Mouse (Mus musculus): ENCODE results near the gene Luc7l3. TPM values are rescaled to one million over a fixed set of nuclear protein-coding genes. Genes with fewer than 3 reads are reported as not detected.

The Luc7l3 gene
- total and polyA plus RNA-seq, 3 experiments = 38.7 to 260 (median 238) TPM

DNA sequence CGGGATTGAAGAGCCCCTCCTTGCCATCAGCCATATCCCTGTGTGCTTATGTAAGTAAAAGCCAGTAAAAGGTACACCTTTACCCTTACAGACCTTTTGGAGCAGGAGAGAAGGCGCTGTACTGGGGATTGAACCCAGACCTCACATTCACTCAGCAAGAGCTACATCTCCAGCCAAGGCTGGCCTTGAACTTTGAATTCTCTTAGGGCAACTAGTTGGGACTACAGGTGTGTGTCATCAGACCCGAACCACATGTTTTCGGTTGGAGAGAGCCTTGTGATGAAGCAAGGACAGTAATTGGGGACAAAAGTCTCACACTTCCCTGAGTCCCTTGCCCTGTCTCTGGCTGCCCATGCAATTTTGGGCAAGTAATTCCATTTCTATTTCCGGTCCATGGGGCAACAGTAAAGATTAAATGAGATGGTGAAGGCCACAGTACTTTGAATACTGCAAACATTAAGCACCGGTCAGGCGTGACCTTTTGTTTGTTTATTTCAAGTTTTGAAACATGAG lies 25.3 kb upstream of the Luc7l3 start:
- no peak for ATAC-seq (ENCODE audit: extremely low read depth, insufficient number of reproducible peaks, low FRiP score, poor library complexity, severe bottlenecking)
- peaks cover 45% of the 10 kb centered on the region for H3K27me3 ChIP-seq (ENCODE audit: insufficient read depth, low read length)

GRCm38 (mm10) chr11:94346611-94347010 lies 24.8 kb upstream of the Luc7l3 start:
- H3K4me3 ChIP-seq (ENCODE audit: low read depth, low read length) = no peak overlapping the region
- DNase-seq (ENCODE audit: low spot score) (no peak), ATAC-seq (ENCODE audit: extremely low read depth, insufficient number of reproducible peaks, low FRiP score, poor library complexity, severe bottlenecking) (no peak)
- TF ChIP-seq POLR2AphosphoS5 (IDR thresholded peaks at IDR 0.05; ENCODE audit: insufficient replicate concordance, low read depth, low read length) = no peak
- no peak for TF ChIP-seq TAL1 (conservative IDR thresholded peaks at IDR 0.05; ENCODE audit: low read depth, low read length)
- no peak for TF ChIP-seq GATA1 (IDR thresholded peaks at IDR 0.05; ENCODE audit: borderline replicate concordance, low read length)
- TF ChIP-seq CTCF (IDR thresholded peaks at IDR 0.05; ENCODE audit: low read depth, low read length) = no peak
- no peak for TF ChIP-seq GATA2 (IDR thresholded peaks at IDR 0.05; ENCODE audit: borderline replicate concordance, low read depth, low read length)
- H3K4me1 ChIP-seq (ENCODE audit: insufficient read depth, low read depth, low read length) = no peaks in the 10 kb centered on the region
- peaks cover 40% of the 10 kb centered on the region for H3K27me3 ChIP-seq (ENCODE audit: insufficient read depth, low read length)
- H3K36me3 ChIP-seq (replicated peaks) = peaks cover 5% of the 10 kb centered on the region
- H3K9me3 ChIP-seq (replicated peaks) = no peaks in the 10 kb centered on the region

More for the DNA sequence above, 25.3 kb upstream of the Luc7l3 start:
- H3K9me3 ChIP-seq (replicated peaks) = no peaks in the 10 kb centered on the region
- no peak for TF ChIP-seq GATA1 (IDR thresholded peaks at IDR 0.05; ENCODE audit: borderline replicate concordance, low read length)
- TF ChIP-seq CTCF (IDR thresholded peaks at IDR 0.05; ENCODE audit: low read depth, low read length) = no peak
- TF ChIP-seq TAL1 (conservative IDR thresholded peaks at IDR 0.05; ENCODE audit: low read depth, low read length) = no peak
- TF ChIP-seq POLR2AphosphoS5 (IDR thresholded peaks at IDR 0.05; ENCODE audit: insufficient replicate concordance, low read depth, low read length) = no peak
- TF ChIP-seq GATA2 (IDR thresholded peaks at IDR 0.05; ENCODE audit: borderline replicate concordance, low read depth, low read length) = no peak
- DNase-seq (ENCODE audit: low spot score) = no peak
- peaks cover under 1% of the 10 kb centered on the region for H3K36me3 ChIP-seq (replicated peaks)
- H3K4me1 ChIP-seq (ENCODE audit: insufficient read depth, low read depth, low read length) = no peaks in the 10 kb centered on the region
- no peak overlapping the region for H3K4me3 ChIP-seq (ENCODE audit: low read depth, low read length)

- peaks cover 9% of the 10 kb centered on the region for H3K36me3 ChIP-seq (replicated peaks)
- peaks cover 37% of the 10 kb centered on the region for H3K27me3 ChIP-seq (ENCODE audit: insufficient read depth, low read length)
- no peak for TF ChIP-seq GATA1 (IDR thresholded peaks at IDR 0.05; ENCODE audit: borderline replicate concordance, low read length)
- no peak for TF ChIP-seq GATA2 (IDR thresholded peaks at IDR 0.05; ENCODE audit: borderline replicate concordance, low read depth, low read length)
- no peak for TF ChIP-seq POLR2AphosphoS5 (IDR thresholded peaks at IDR 0.05; ENCODE audit: insufficient replicate concordance, low read depth, low read length)
- no peak for TF ChIP-seq TAL1 (conservative IDR thresholded peaks at IDR 0.05; ENCODE audit: low read depth, low read length)
- no peak for TF ChIP-seq CTCF (IDR thresholded peaks at IDR 0.05; ENCODE audit: low read depth, low read length)
- no peaks in the 10 kb centered on the region for H3K4me1 ChIP-seq (ENCODE audit: insufficient read depth, low read depth, low read length)
- DNase-seq (ENCODE audit: low spot score) (no peak), ATAC-seq (ENCODE audit: extremely low read depth, insufficient number of reproducible peaks, low FRiP score, poor library complexity, severe bottlenecking) (no peak)
- no peaks in the 10 kb centered on the region for H3K9me3 ChIP-seq (replicated peaks)
- H3K4me3 ChIP-seq (ENCODE audit: low read depth, low read length) = no peak overlapping the region
Measured at GRCm38 (mm10) chr11:94345926-94346325, 24.1 kb upstream of the Luc7l3 start.

DNA sequence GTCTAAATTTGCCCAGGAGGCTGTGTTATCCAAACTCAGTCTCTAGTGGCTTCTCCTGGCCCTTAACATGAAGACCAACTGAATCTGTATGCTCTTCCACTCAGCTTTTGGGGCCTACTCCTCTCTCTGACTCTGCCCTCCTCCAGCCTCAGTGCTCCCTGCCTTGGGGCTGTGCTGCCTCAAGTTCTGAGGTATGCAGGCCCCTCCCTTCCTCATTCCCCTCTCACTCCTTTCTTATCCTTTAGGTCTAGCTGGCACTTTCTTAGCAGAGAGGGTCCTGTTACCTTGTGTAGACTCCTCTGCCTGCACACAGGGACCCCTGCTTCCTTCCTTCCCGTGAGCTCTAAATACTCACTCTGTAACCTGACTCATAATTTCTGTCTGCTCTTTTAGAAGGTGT lies 22.7 kb upstream of the Luc7l3 start:
- Histone ChIP-seq H3K36me3 (replicated peaks) (peaks cover 24% of the 10 kb centered on the region), H3K9me3 (replicated peaks) (no peaks in the 10 kb centered on the region), H3K4me3 (ENCODE audit: low read depth, low read length) (no peak overlapping the region), H3K27me3 (ENCODE audit: insufficient read depth, low read length) (peaks cover 33% of the 10 kb centered on the region), H3K4me1 (ENCODE audit: insufficient read depth, low read depth, low read length) (no peaks in the 10 kb centered on the region)
- TF ChIP-seq POLR2AphosphoS5 (IDR thresholded peaks at IDR 0.05; ENCODE audit: insufficient replicate concordance, low read depth, low read length) = no peak
- TF ChIP-seq GATA2 (IDR thresholded peaks at IDR 0.05; ENCODE audit: borderline replicate concordance, low read depth, low read length) = no peak
- no peak for TF ChIP-seq GATA1 (IDR thresholded peaks at IDR 0.05; ENCODE audit: borderline replicate concordance, low read length)
- TF ChIP-seq CTCF (IDR thresholded peaks at IDR 0.05; ENCODE audit: low read depth, low read length) = no peak
- TF ChIP-seq TAL1 (conservative IDR thresholded peaks at IDR 0.05; ENCODE audit: low read depth, low read length) = no peak
- DNase-seq (ENCODE audit: low spot score) (no peak), ATAC-seq (ENCODE audit: extremely low read depth, insufficient number of reproducible peaks, low FRiP score, poor library complexity, severe bottlenecking) (no peak)

DNA sequence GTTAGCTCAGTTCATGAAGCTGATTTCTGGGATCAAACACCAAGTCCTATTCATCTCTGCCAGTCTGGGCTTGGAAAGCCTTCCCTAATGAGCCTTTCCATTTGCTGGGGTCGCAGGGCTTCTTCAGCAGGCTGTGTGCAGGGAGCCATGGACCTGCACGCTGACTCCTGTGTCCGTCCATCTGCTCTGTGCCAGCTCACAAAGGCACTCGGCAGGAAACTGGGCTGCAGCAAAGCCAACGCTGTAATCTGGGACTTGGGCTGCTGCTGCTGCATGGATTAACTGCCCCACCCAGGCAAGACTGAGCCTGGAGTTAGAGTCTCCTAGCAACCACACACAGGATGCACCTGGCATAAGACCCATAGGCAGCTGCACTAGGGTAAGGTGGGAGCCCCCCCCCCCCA lies 22.2 kb upstream of the Luc7l3 start:
- peaks cover 29% of the 10 kb centered on the region for H3K27me3 ChIP-seq (ENCODE audit: insufficient read depth, low read length)
- ATAC-seq (ENCODE audit: extremely low read depth, insufficient number of reproducible peaks, low FRiP score, poor library complexity, severe bottlenecking) (no peak), DNase-seq (ENCODE audit: low spot score) (no peak)
- H3K9me3 ChIP-seq (replicated peaks) = no peaks in the 10 kb centered on the region
- peaks cover 29% of the 10 kb centered on the region for H3K36me3 ChIP-seq (replicated peaks)
- H3K4me3 ChIP-seq (ENCODE audit: low read depth, low read length) = no peak overlapping the region
- no peak for TF ChIP-seq GATA2 (IDR thresholded peaks at IDR 0.05; ENCODE audit: borderline replicate concordance, low read depth, low read length)
- no peak for TF ChIP-seq POLR2AphosphoS5 (IDR thresholded peaks at IDR 0.05; ENCODE audit: insufficient replicate concordance, low read depth, low read length)
- no peak for TF ChIP-seq CTCF (IDR thresholded peaks at IDR 0.05; ENCODE audit: low read depth, low read length)
- TF ChIP-seq TAL1 (conservative IDR thresholded peaks at IDR 0.05; ENCODE audit: low read depth, low read length) = no peak
- no peak for TF ChIP-seq GATA1 (IDR thresholded peaks at IDR 0.05; ENCODE audit: borderline replicate concordance, low read length)
- H3K4me1 ChIP-seq (ENCODE audit: insufficient read depth, low read depth, low read length) = no peaks in the 10 kb centered on the region

- H3K4me3 ChIP-seq (ENCODE audit: low read depth, low read length) = no peak overlapping the region
- peaks cover 27% of the 10 kb centered on the region for H3K27me3 ChIP-seq (ENCODE audit: insufficient read depth, low read length)
- TF ChIP-seq GATA1 (IDR thresholded peaks at IDR 0.05; ENCODE audit: borderline replicate concordance, low read length) (no peak), TAL1 (conservative IDR thresholded peaks at IDR 0.05; ENCODE audit: low read depth, low read length) (no peak), CTCF (IDR thresholded peaks at IDR 0.05; ENCODE audit: low read depth, low read length) (no peak), GATA2 (IDR thresholded peaks at IDR 0.05; ENCODE audit: borderline replicate concordance, low read depth, low read length) (no peak), POLR2AphosphoS5 (IDR thresholded peaks at IDR 0.05; ENCODE audit: insufficient replicate concordance, low read depth, low read length) (no peak)
- no peak for ATAC-seq (ENCODE audit: extremely low read depth, insufficient number of reproducible peaks, low FRiP score, poor library complexity, severe bottlenecking)
- no peak for DNase-seq (ENCODE audit: low spot score)
- peaks cover 44% of the 10 kb centered on the region for H3K36me3 ChIP-seq (replicated peaks)
- no peaks in the 10 kb centered on the region for H3K4me1 ChIP-seq (ENCODE audit: insufficient read depth, low read depth, low read length)
- no peaks in the 10 kb centered on the region for H3K9me3 ChIP-seq (replicated peaks)
Measured at GRCm38 (mm10) chr11:94342114-94342905, 20.5 kb upstream of the Luc7l3 start.

Measured in G1E (cell line).